Mouse (Mus musculus) C2C12 (cell line): ENCODE measurements around the gene Stn1. TPM values are rescaled to one million over a fixed set of nuclear protein-coding genes. Genes with fewer than 3 reads are reported as not detected.

Source experiments
- H3K27me3 ChIP-seq: one replicate; pipeline ENCODE4 v1.6.1; 2011; ENCODE audit not compliant: control insufficient read depth, insufficient read depth, insufficient read length
- H3K36me3 ChIP-seq: one replicate; pipeline ENCODE4 v1.6.1; 2011; ENCODE audit not compliant: control insufficient read depth, insufficient read depth
- H3K4me3 ChIP-seq: one replicate; pipeline ENCODE4 v1.5.1; 2011; ENCODE audit warnings: mild to moderate bottlenecking, control low read depth; ENCODE audit not compliant: poor library complexity, insufficient read depth, severe bottlenecking
- H3K79me2 ChIP-seq: one replicate; pipeline ENCODE4 v1.6.1; 2011; ENCODE audit not compliant: control insufficient read depth, insufficient read depth
- H3K79me3 ChIP-seq: one replicate; pipeline ENCODE4 v1.6.1; 2011; ENCODE audit warnings: low read depth, control low read depth
- H3ac ChIP-seq: one replicate; pipeline ENCODE3; 2011; ENCODE audit warnings: low read depth; ENCODE audit not compliant: control insufficient read depth, insufficient read length
- CEBPB ChIP-seq: IDR thresholded peaks from one replicate; pipeline ENCODE4 v1.6.1; 2011; ENCODE audit warnings: low read depth, mild to moderate bottlenecking, control low read depth, moderate library complexity
- CTCF ChIP-seq: IDR thresholded peaks from one replicate; pipeline ENCODE4 v1.5.1; 2011; ENCODE audit not compliant: control insufficient read depth, insufficient read depth, insufficient read length
- FOSL1 ChIP-seq: IDR thresholded peaks from one replicate; pipeline ENCODE4 v1.8.0; 2011; ENCODE audit warnings: mild to moderate bottlenecking, low read length; ENCODE audit not compliant: poor library complexity, insufficient read depth, severe bottlenecking
- MAX ChIP-seq: IDR thresholded peaks from one replicate; pipeline ENCODE4 v1.6.1; 2011; ENCODE audit warnings: mild to moderate bottlenecking, control low read depth
- MYOD1 ChIP-seq: IDR thresholded peaks from one replicate; pipeline ENCODE4 v1.6.1; 2011; ENCODE audit warnings: low read depth; ENCODE audit not compliant: control insufficient read depth, insufficient read length
- MYOG ChIP-seq: IDR thresholded peaks from one replicate; pipeline ENCODE4 v1.6.1; 2011; ENCODE audit not compliant: control insufficient read depth, insufficient read length; ENCODE audit errors: extremely low read depth
- USF1 ChIP-seq: IDR thresholded peaks from one replicate; pipeline ENCODE4 v1.6.1; 2011; ENCODE audit warnings: low read depth, mild to moderate bottlenecking, control low read depth, moderate library complexity
- polyA plus RNA-seq: library from polyadenylated mRNA; unstranded; fragments of >200 nt; fragmentation: generic; extraction: Trizol; gene quantifications from one replicate; pipeline ENCODE4 v1.2.1, GENCODE M21; 2012; ENCODE audit warnings: missing spikeins

Stn1 gene
- polyA plus RNA-seq, 1 experiment, result 50.7 TPM

GRCm38 (mm10) chr19:47493017-47493997 is 44.0 kb downstream of the Stn1 start:
- Histone ChIP-seq H3K27me3 (no peaks in the 10 kb centered on the region), H3K4me3 (no peak overlapping the region), H3ac (no peak overlapping the region), H3K79me2 (no peaks in the 10 kb centered on the region), H3K79me3 (no peaks in the 10 kb centered on the region), H3K36me3 (no peaks in the 10 kb centered on the region)
- TF ChIP-seq FOSL1 (no peak), USF1 (no peak), MYOD1 (no peak), CTCF (no peak), MAX (no peak), MYOG (no peak), CEBPB (no peak)

- Histone ChIP-seq H3K27me3 (no peaks in the 10 kb centered on the region), H3K79me2 (no peaks in the 10 kb centered on the region), H3K4me3 (no peak overlapping the region), H3K79me3 (no peaks in the 10 kb centered on the region), H3ac (no peak overlapping the region), H3K36me3 (no peaks in the 10 kb centered on the region)
- no peak for TF ChIP-seq CTCF
- no peak for TF ChIP-seq MYOG
- no peak for TF ChIP-seq CEBPB
- TF ChIP-seq USF1, result no peak
- TF ChIP-seq MAX, result no peak
- TF ChIP-seq MYOD1, result no peak
- TF ChIP-seq FOSL1, result no peak
These were observed 44.9 kb downstream of the Stn1 start for GRCm38 (mm10) chr19:47492422-47492821.

- Histone ChIP-seq H3K79me3 (no peaks in the 10 kb centered on the region), H3K79me2 (no peaks in the 10 kb centered on the region), H3K27me3 (no peaks in the 10 kb centered on the region), H3K4me3 (no peak overlapping the region), H3ac (no peak overlapping the region), H3K36me3 (no peaks in the 10 kb centered on the region)
- no peak for TF ChIP-seq CTCF
- TF ChIP-seq USF1, result no peak
- peak; percentile 73 for TF ChIP-seq MYOD1
These were observed 45.5 kb downstream of the Stn1 start for GRCm38 (mm10) chr19:47491853-47492252.

- TF ChIP-seq MYOG (no peak), FOSL1 (no peak)
- H3K4me3 ChIP-seq, result no peak overlapping the region
- H3K36me3 ChIP-seq, result no peaks in the 10 kb centered on the region
- no peaks in the 10 kb centered on the region for H3K79me3 ChIP-seq
- no peaks in the 10 kb centered on the region for H3K79me2 ChIP-seq
- no peaks in the 10 kb centered on the region for H3K27me3 ChIP-seq
- H3ac ChIP-seq, result no peak overlapping the region
These were observed 48.1 kb downstream of the Stn1 start for GRCm38 (mm10) chr19:47489233-47489632.

- Histone ChIP-seq H3K36me3 (no peaks in the 10 kb centered on the region), H3K27me3 (no peaks in the 10 kb centered on the region), H3K79me3 (no peaks in the 10 kb centered on the region), H3K79me2 (no peaks in the 10 kb centered on the region), H3K4me3 (no peak overlapping the region), H3ac (no peak overlapping the region)
- TF ChIP-seq FOSL1 (no peak), MAX (no peak), USF1 (no peak), CEBPB (no peak), MYOD1 (no peak), MYOG (no peak), CTCF (no peak)
These were observed 49.1 kb downstream of the Stn1 start for GRCm38 (mm10) chr19:47488250-47488649.

GRCm38 (mm10) chr19:47487572-47487971 is 49.7 kb downstream of the Stn1 start:
- Histone ChIP-seq H3K4me3 (no peak overlapping the region), H3K27me3 (no peaks in the 10 kb centered on the region), H3K36me3 (no peaks in the 10 kb centered on the region), H3ac (no peak overlapping the region), H3K79me3 (no peaks in the 10 kb centered on the region), H3K79me2 (no peaks in the 10 kb centered on the region)
- TF ChIP-seq USF1 (no peak), MYOD1 (peak; percentile 92)
